Mouse (Mus musculus): Measurements from ENCODE around the gene Slc26a11.

Gene Slc26a11

GRCm38 (mm10) chr11:119402501-119403160 lies 47.3 kb downstream of the Slc26a11 start:
- no peak for DNase-seq (ENCODE audit: low spot score in 2 of 2)

- DNase-seq (ENCODE audit: low spot score in 2 of 2): no peak
These were observed 49.3 kb downstream of the Slc26a11 start for GRCm38 (mm10) chr11:119404627-119405026.

- no peak for DNase-seq (ENCODE audit: low spot score in 2 of 2)
These were observed 52.0 kb downstream of the Slc26a11 start for GRCm38 (mm10) chr11:119407381-119407780.

- DNase-seq (ENCODE audit: low spot score in 2 of 2): no peak
These were observed 52.6 kb downstream of the Slc26a11 start for GRCm38 (mm10) chr11:119407977-119408376.

- DNase-seq (ENCODE audit: low spot score in 2 of 2): no peak
These were observed 64.2 kb downstream of the Slc26a11 start for GRCm38 (mm10) chr11:119419327-119420118.

GRCm38 (mm10) chr11:119420426-119420825 lies 65.1 kb downstream of the Slc26a11 start:
- no peak for DNase-seq (ENCODE audit: low spot score in 2 of 2)

- DNase-seq (ENCODE audit: low spot score in 2 of 2): no peak
These were observed 72.1 kb downstream of the Slc26a11 start for GRCm38 (mm10) chr11:119427431-119427830.

GRCm38 (mm10) chr11:119427986-119428385 lies 72.6 kb downstream of the Slc26a11 start:
- DNase-seq (ENCODE audit: low spot score in 2 of 2): no peak

- no peak for DNase-seq (ENCODE audit: low spot score in 2 of 2)
These were observed 73.3 kb downstream of the Slc26a11 start for GRCm38 (mm10) chr11:119428649-119429136.

Measured in cerebellum, postnatal 4 days (tissue).